Mouse (Mus musculus) lung, embryonic 14.5 days (tissue): ENCODE data around the gene Thrsp. TPM values are rescaled to one million over a fixed set of nuclear protein-coding genes. Genes with fewer than 3 reads are reported as not detected.

Experiments used
- ATAC-seq: fragments of 200-750 bp; cut with Nextera tagmentation; 2 replicates; pipeline ENCODE4 v1.8.0; 2017; ENCODE audit warnings: mild to moderate bottlenecking, moderate TSS enrichment, moderate library complexity; ENCODE audit not compliant: insufficient read depth
- DNase-seq: peaks from one replicate; pipeline ENCODE4 v3.0.0-alpha.2; 2015
- H3K27ac ChIP-seq: fragments of 300-500 bp; sonication (generic); 2 replicates; pipeline ENCODE4 v1.5.1; 2014; ENCODE audit warnings: low read depth, mild to moderate bottlenecking, moderate library complexity
- H3K27me3 ChIP-seq: fragments of 300-500 bp; sonication (generic); 2 replicates; pipeline ENCODE4 v1.6.1; 2014; ENCODE audit warnings: low read length, control low read depth; ENCODE audit not compliant: insufficient read depth
- H3K36me3 ChIP-seq: fragments of 300-500 bp; sonication (generic); 2 replicates; pipeline ENCODE4 v1.6.1; 2014; ENCODE audit warnings: control low read depth; ENCODE audit not compliant: insufficient read depth
- H3K4me1 ChIP-seq: fragments of 300-500 bp; sonication (generic); 2 replicates; pipeline ENCODE4 v1.6.1; 2014; ENCODE audit warnings: antibody characterized with exemption, control low read depth; ENCODE audit not compliant: insufficient read depth
- H3K4me2 ChIP-seq: fragments of 300-500 bp; sonication (generic); 2 replicates; pipeline ENCODE4 v1.6.1; 2014; ENCODE audit warnings: mild to moderate bottlenecking
- H3K4me3 ChIP-seq: fragments of 300-500 bp; sonication (generic); 2 replicates; pipeline ENCODE4 v1.5.1; 2014; ENCODE audit warnings: low read depth, low read length
- H3K9ac ChIP-seq: fragments of 300-500 bp; sonication (generic); 2 replicates; pipeline ENCODE4 v1.6.1; 2014
- H3K9me3 ChIP-seq: fragments of 300-500 bp; sonication (generic); 2 replicates; pipeline ENCODE4 v1.6.1; 2016; ENCODE audit warnings: low read depth, low read length, control low read depth
- CTCF ChIP-seq: IDR thresholded peaks from 2 replicates; pipeline ENCODE4 v1.5.1; 2016; ENCODE audit warnings: antibody characterized with exemption, low read depth
- WGBS: fragments of 180-500 bp; shearing (Covaris S2); extraction: QIAGEN DNeasy Blood & Tissue Kit; methylation state at CpG from one replicate; pipeline ENCODE4 v1.1.7; 2014; 5-methylcytosine and 5-hydroxymethylcytosine counted together
- polyA plus RNA-seq: library from polyadenylated mRNA; unstranded; fragments of >200 nt; fragmentation: Nextera tagmentation; extraction: Ambion mirVana; gene quantifications from 2 replicates; pipeline ENCODE4 v1.2.1, GENCODE M21; 2014

Gene Thrsp
- polyA plus RNA-seq, 1 experiment from 2014 or later: 0.61 TPM

GRCm38 (mm10) chr7:97379304-97379703 is 38.2 kb downstream of the Thrsp start:
- Histone ChIP-seq H3K4me1 (no peaks in the 10 kb centered on the region), H3K36me3 (peaks cover 94% of the 10 kb centered on the region), H3K4me3 (no peak overlapping the region), H3K4me2 (no peak overlapping the region), H3K27ac (no peak overlapping the region), H3K9me3 (no peaks in the 10 kb centered on the region), H3K27me3 (no peaks in the 10 kb centered on the region), H3K9ac (no peak overlapping the region)
- no peak for DNase-seq
- no peak for ATAC-seq
- 86% methylated on average over 5 of the region's 5 CpGs for WGBS
- no peak for TF ChIP-seq CTCF

- WGBS: 86% methylated on average over 2 of the region's 2 CpGs
These were observed 41.6 kb downstream of the Thrsp start for GRCm38 (mm10) chr7:97375906-97376305.

GRCm38 (mm10) chr7:97375101-97375500 is 42.4 kb downstream of the Thrsp start:
- Histone ChIP-seq H3K4me2 (no peak overlapping the region), H3K4me1 (peaks cover 5% of the 10 kb centered on the region; the same call in 1 of the 2 replicates), H3K9me3 (no peaks in the 10 kb centered on the region), H3K9ac (no peak overlapping the region), H3K4me3 (no peak overlapping the region), H3K27me3 (no peaks in the 10 kb centered on the region), H3K36me3 (peaks cover 58% of the 10 kb centered on the region), H3K27ac (no peak overlapping the region)
- 96% methylated on average over 9 of the region's 9 CpGs for WGBS
- DNase-seq (no peak), ATAC-seq (no peak)
- TF ChIP-seq CTCF: no peak

More at GRCm38 (mm10) chr7:97375906-97376305, 41.6 kb downstream of the Thrsp start:
- Histone ChIP-seq H3K9me3 (no peaks in the 10 kb centered on the region), H3K36me3 (peaks cover 66% of the 10 kb centered on the region), H3K4me1 (peaks cover 2% of the 10 kb centered on the region; the same call in 1 of the 2 replicates), H3K4me3 (no peak overlapping the region), H3K9ac (no peak overlapping the region), H3K4me2 (no peak overlapping the region), H3K27ac (no peak overlapping the region), H3K27me3 (no peaks in the 10 kb centered on the region)
- DNase-seq: no peak
- ATAC-seq: no peak
- no peak for TF ChIP-seq CTCF

- H3K36me3 ChIP-seq: no peaks in the 10 kb centered on the region
- H3K27me3 ChIP-seq: no peaks in the 10 kb centered on the region
- ATAC-seq: no peak
- 65% methylated on average over 1 of the region's 1 CpGs for WGBS
- no peak for DNase-seq
- H3K9ac ChIP-seq: no peak overlapping the region
- H3K4me2 ChIP-seq: no peak overlapping the region
- no peaks in the 10 kb centered on the region for H3K9me3 ChIP-seq
- no peak overlapping the region for H3K4me3 ChIP-seq
- TF ChIP-seq CTCF: no peak
- H3K27ac ChIP-seq: no peak overlapping the region
- H3K4me1 ChIP-seq: peaks cover 2% of the 10 kb centered on the region; the same call in 1 of the 2 replicates
These were observed 51.6 kb downstream of the Thrsp start for GRCm38 (mm10) chr7:97365887-97366286.

Other genes with a start within 250 kb of the Thrsp start
- 2.1 TPM in 2 replicates for gene Usp35, start 85.7 kb downstream of the Thrsp start, polyA plus RNA-seq
- gene Kctd21, start 85.4 kb downstream of the Thrsp start, polyA plus RNA-seq: 4.7 and 5.7 TPM in 2 replicates
- gene Alg8, start 46.1 kb downstream of the Thrsp start, polyA plus RNA-seq: 42.4 and 45.1 TPM in 2 replicates
- gene Ndufc2, start 17.7 kb downstream of the Thrsp start, polyA plus RNA-seq: 345 and 369 TPM in 2 replicates
- 3.1 and 4.2 TPM in 2 replicates for gene Kctd14, start 33.6 kb upstream of the Thrsp start, polyA plus RNA-seq
- gene Ints4, start 63.2 kb upstream of the Thrsp start, polyA plus RNA-seq: 53.1 and 62.0 TPM in 2 replicates
- gene Aamdc, start 161.8 kb upstream of the Thrsp start, polyA plus RNA-seq: 47.2 and 47.9 TPM in 2 replicates
- 19.4 and 22.1 TPM in 2 replicates for gene Rsf1, start 162.2 kb upstream of the Thrsp start, polyA plus RNA-seq